Mouse (Mus musculus) lung, adult 2 months (tissue): ENCODE results near the gene Snrnp25.

Experiments used
- CTCF ChIP-seq: fragments of 200-500 bp; IDR thresholded peaks from 2 replicates; pipeline ENCODE4 v1.5.1; 2011; ENCODE audit warnings: mild to moderate bottlenecking, low read length, control low read depth; ENCODE audit not compliant: insufficient read depth
- POLR2A ChIP-seq: fragments of 200-500 bp; IDR thresholded peaks from 2 replicates; pipeline ENCODE4 v1.6.1; 2011; ENCODE audit warnings: low read depth, mild to moderate bottlenecking, control low read depth, low read length, borderline replicate concordance; ENCODE audit errors: extremely low read depth

DNA sequence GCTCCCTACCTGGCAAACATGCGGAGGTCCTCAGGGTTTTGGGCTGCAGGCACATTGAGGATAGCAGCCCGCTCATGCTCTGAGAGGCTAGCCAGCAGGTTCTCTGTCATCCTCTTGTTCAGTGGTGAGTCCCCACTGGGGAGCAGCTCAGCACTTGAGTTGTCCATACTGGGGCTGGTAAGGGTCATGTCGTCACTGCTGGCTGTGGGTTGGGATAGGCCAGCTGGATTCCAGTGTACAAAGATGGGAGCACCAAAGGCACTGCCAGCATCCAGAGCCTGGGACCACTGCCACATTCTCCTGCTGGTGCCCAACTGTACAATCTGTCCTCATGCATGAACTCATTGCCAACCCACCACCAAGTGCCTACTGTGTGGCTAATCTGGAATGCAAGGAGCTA lies 28.7 kb downstream of the Snrnp25 start:
- TF ChIP-seq POLR2A (no peak), CTCF (no peak)
